Mouse (Mus musculus) heart, embryonic 13.5 days (tissue): Measurements from ENCODE around the gene Eif4e3. TPM values are rescaled to one million over a fixed set of nuclear protein-coding genes. Genes with fewer than 3 reads are reported as not detected.

Experiments used
- ATAC-seq: fragments of 200-750 bp; cut with Nextera tagmentation; 2 replicates; pipeline ENCODE4 v1.8.0; 2017; ENCODE audit warnings: moderate TSS enrichment; ENCODE audit not compliant: insufficient number of reproducible peaks, low FRiP score, low TSS enrichment; ENCODE audit errors: extremely low read depth
- H3K27ac ChIP-seq: fragments of 300-500 bp; sonication (generic); replicated peaks from 2 replicates; pipeline ENCODE4 v1.5.1; 2015; ENCODE audit warnings: moderate library complexity, mild to moderate bottlenecking, inconsistent platforms
- H3K27me3 ChIP-seq: fragments of 300-500 bp; sonication (generic); replicated peaks from 2 replicates; pipeline ENCODE4 v1.6.1; 2015; ENCODE audit warnings: mild to moderate bottlenecking, inconsistent platforms
- H3K36me3 ChIP-seq: fragments of 300-500 bp; sonication (generic); 2 replicates; pipeline ENCODE4 v1.6.1; 2015; ENCODE audit warnings: mild to moderate bottlenecking, inconsistent platforms
- H3K4me1 ChIP-seq: fragments of 300-500 bp; sonication (generic); 2 replicates; pipeline ENCODE4 v1.6.1; 2015; ENCODE audit warnings: inconsistent platforms
- H3K4me2 ChIP-seq: fragments of 300-500 bp; sonication (generic); 2 replicates; pipeline ENCODE4 v1.6.1; 2015; ENCODE audit warnings: inconsistent platforms, mild to moderate bottlenecking, moderate library complexity
- H3K4me3 ChIP-seq: fragments of 300-500 bp; sonication (generic); 2 replicates; pipeline ENCODE4 v1.5.1; 2015; ENCODE audit warnings: moderate library complexity, mild to moderate bottlenecking, inconsistent platforms
- H3K9ac ChIP-seq: fragments of 300-500 bp; sonication (generic); 2 replicates; pipeline ENCODE4 v1.6.1; 2015; ENCODE audit warnings: inconsistent platforms, mild to moderate bottlenecking, moderate library complexity
- H3K9me3 ChIP-seq: fragments of 300-500 bp; sonication (generic); 2 replicates; pipeline ENCODE4 v1.6.1; 2016; ENCODE audit warnings: inconsistent platforms
- WGBS: fragments of 180-500 bp; shearing (Covaris S2); methylation state at CpG from one replicate; pipeline ENCODE4 v1.1.7; 2015; ENCODE audit warnings: mixed read lengths; 5-methylcytosine and 5-hydroxymethylcytosine counted together
- polyA plus RNA-seq: library from polyadenylated mRNA; unstranded; fragments of >200 nt; fragmentation: Nextera tagmentation; extraction: Ambion mirVana; gene quantifications from 2 replicates; pipeline ENCODE4 v1.2.1, GENCODE M21; 2015

Gene Eif4e3
- polyA plus RNA-seq, 1 experiment from 2014 or later: 6.9 TPM

DNA sequence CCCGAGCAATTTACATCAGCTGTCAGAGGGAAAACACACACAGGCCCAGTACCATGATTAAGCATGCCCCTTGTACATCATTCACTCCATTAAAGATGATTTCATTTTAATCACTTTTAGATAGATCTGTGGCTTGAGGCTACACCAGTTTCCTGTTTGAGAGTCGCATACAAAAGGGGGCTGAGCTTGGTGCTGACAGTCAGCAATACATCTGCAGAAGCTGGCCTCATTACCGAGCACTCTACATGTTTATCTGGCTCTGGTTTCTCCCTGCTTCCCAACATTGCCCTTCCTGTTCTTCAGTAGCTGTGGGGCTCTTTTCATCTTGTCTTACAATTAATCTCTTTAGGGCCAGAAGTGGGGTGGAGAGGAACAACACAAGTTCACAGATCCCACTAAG is 6.1 kb downstream of the Eif4e3 start:
- H3K27me3 ChIP-seq: peaks cover 7% of the 10 kb centered on the region
- 35% methylated on average over 3 of the region's 3 CpGs for WGBS
- no peak overlapping the region for H3K9ac ChIP-seq
- H3K27ac ChIP-seq: no peak overlapping the region
- H3K4me2 ChIP-seq: no peak overlapping the region
- no peak for ATAC-seq
- no peaks in the 10 kb centered on the region for H3K9me3 ChIP-seq
- no peaks in the 10 kb centered on the region for H3K36me3 ChIP-seq
- no peak overlapping the region for H3K4me3 ChIP-seq
- H3K4me1 ChIP-seq: peaks cover 4% of the 10 kb centered on the region; the same call in 1 of the 2 replicates

DNA sequence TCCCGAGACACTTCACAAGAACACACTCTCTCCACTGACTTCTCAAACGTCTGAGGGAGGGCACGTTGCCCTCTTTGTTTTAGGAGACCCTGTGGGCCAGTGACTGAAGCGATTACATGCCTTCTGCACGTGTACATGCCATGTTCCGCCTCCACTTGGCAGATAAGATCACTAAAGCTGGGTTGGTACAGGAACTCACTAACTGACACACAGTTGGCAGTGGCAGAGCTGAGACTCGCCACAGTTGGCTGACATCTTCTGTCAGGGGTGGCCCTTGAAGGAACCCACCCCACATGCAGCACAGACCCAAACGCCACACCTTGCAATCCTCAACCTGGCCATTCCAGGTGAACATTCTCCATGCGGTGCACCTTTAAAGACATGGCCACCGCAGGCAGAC is 8.0 kb downstream of the Eif4e3 start:
- Histone ChIP-seq H3K9ac (no peak overlapping the region), H3K27ac (no peak overlapping the region), H3K4me3 (no peak overlapping the region), H3K4me2 (no peak overlapping the region), H3K36me3 (no peaks in the 10 kb centered on the region), H3K9me3 (no peaks in the 10 kb centered on the region), H3K4me1 (peaks cover 12% of the 10 kb centered on the region; the same call in 1 of the 2 replicates), H3K27me3 (no peaks in the 10 kb centered on the region)
- ATAC-seq: no peak
- 76% methylated on average over 10 of the region's 10 CpGs for WGBS

DNA sequence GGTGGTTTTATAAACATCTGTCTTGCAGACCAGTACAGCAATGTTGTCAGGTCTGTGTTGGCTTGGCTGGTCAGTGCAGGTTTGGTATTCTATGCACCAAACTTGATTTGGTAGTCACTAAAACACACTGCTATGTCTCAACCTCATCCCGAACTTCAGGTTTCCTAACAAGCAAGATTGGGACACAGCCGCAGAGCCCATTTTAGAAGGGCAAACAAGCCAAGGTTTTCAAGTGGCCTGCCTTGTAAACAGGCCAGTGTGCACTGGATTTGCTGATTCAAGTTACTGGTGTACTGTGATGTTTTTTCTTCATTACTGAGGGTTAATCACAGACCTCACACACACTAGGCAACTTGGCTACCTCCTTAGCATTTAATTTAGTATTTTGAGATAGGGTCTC is 10.5 kb downstream of the Eif4e3 start:
- Histone ChIP-seq H3K4me3 (no peak overlapping the region), H3K9me3 (no peaks in the 10 kb centered on the region), H3K9ac (no peak overlapping the region), H3K4me2 (no peak overlapping the region), H3K4me1 (peaks cover 12% of the 10 kb centered on the region; the same call in 1 of the 2 replicates), H3K36me3 (no peaks in the 10 kb centered on the region), H3K27me3 (peaks cover 4% of the 10 kb centered on the region; the same call in 1 of the 2 replicates), H3K27ac (no peak overlapping the region)
- no peak for ATAC-seq
- 87% methylated on average over 2 of the region's 2 CpGs for WGBS

- WGBS: 39% methylated on average over 7 of the region's 7 CpGs
- no peak overlapping the region for H3K9ac ChIP-seq
- peaks cover 7% of the 10 kb centered on the region; the same call in 1 of the 2 replicates for H3K27me3 ChIP-seq
- H3K4me2 ChIP-seq: no peak overlapping the region
- no peak overlapping the region for H3K27ac ChIP-seq
- no peaks in the 10 kb centered on the region for H3K9me3 ChIP-seq
- no peaks in the 10 kb centered on the region for H3K36me3 ChIP-seq
- H3K4me1 ChIP-seq: peaks cover 9% of the 10 kb centered on the region; the same call in 1 of the 2 replicates
- no peak overlapping the region for H3K4me3 ChIP-seq
- no peak for ATAC-seq
These were observed 11.1 kb downstream of the Eif4e3 start for GRCm38 (mm10) chr6:99655488-99655887.

DNA sequence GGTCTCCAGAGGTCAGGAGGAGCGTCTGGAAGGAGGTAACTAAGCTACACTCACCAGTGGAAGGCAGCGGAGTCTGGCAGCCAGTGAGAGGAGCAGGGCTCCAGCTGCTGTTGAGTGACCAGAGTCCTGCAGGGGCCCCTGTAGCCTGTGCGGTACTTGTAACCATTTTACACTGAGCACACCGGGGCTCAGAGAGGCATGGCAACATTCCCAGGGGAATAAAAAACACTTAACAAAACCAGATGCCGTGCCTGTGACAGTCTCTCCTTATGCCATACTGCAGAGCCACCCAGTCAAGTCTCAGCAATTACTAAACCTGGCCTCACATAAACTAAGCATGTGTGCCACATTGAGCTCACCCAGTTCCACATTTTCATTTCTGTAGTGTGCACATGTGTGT is 12.2 kb downstream of the Eif4e3 start:
- no peak for ATAC-seq
- 47% methylated on average over 5 of the region's 5 CpGs for WGBS
- no peak overlapping the region for H3K9ac ChIP-seq
- H3K4me3 ChIP-seq: no peak overlapping the region
- H3K4me1 ChIP-seq: peaks cover 7% of the 10 kb centered on the region; the same call in 1 of the 2 replicates
- H3K4me2 ChIP-seq: no peak overlapping the region
- H3K27me3 ChIP-seq: peaks cover 7% of the 10 kb centered on the region; the same call in 1 of the 2 replicates
- H3K27ac ChIP-seq: no peak overlapping the region
- H3K36me3 ChIP-seq: no peaks in the 10 kb centered on the region
- H3K9me3 ChIP-seq: no peaks in the 10 kb centered on the region

- H3K4me3 ChIP-seq: no peak overlapping the region
- H3K27ac ChIP-seq: no peak overlapping the region
- H3K27me3 ChIP-seq: peaks cover 7% of the 10 kb centered on the region; the same call in 1 of the 2 replicates
- peaks cover 7% of the 10 kb centered on the region; the same call in 1 of the 2 replicates for H3K4me1 ChIP-seq
- no peak overlapping the region for H3K4me2 ChIP-seq
- no peaks in the 10 kb centered on the region for H3K9me3 ChIP-seq
- no peak overlapping the region for H3K9ac ChIP-seq
- no peaks in the 10 kb centered on the region for H3K36me3 ChIP-seq
- 53% methylated on average over 2 of the region's 2 CpGs for WGBS
- no peak for ATAC-seq
These were observed 14.2 kb downstream of the Eif4e3 start for GRCm38 (mm10) chr6:99652341-99652740.

- H3K9me3 ChIP-seq: no peaks in the 10 kb centered on the region
- peaks cover 21% of the 10 kb centered on the region for H3K4me1 ChIP-seq
- H3K27ac ChIP-seq: no peak overlapping the region
- ATAC-seq: no peak
- H3K36me3 ChIP-seq: no peaks in the 10 kb centered on the region
- 64% methylated on average over 2 of the region's 2 CpGs for WGBS
- no peak overlapping the region for H3K9ac ChIP-seq
- H3K4me3 ChIP-seq: no peak overlapping the region
- peaks cover 7% of the 10 kb centered on the region; the same call in 1 of the 2 replicates for H3K27me3 ChIP-seq
- no peak overlapping the region for H3K4me2 ChIP-seq
These were observed 17.3 kb downstream of the Eif4e3 start for GRCm38 (mm10) chr6:99649307-99649706.

DNA sequence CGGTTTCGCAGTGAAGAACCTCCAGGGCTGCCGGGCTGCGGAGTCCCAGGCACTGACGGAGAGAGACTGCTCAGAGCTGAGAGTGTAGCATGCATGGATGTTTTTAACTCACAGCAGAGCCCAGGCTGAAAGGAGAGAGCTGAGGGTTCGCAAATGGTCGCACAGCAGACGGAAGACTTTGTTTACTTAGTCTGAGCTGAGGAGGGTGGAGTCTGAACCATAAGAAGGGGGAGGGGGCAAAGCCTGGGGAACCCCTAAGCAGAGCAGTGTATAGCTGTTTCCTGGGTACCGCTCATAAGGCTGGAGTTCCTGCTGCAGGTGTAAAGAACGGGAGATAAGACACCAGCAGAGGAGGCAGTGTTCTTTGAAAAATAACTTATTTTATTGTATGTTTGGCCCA is 20.2 kb downstream of the Eif4e3 start:
- Histone ChIP-seq H3K9ac (no peak overlapping the region), H3K36me3 (no peaks in the 10 kb centered on the region), H3K27me3 (peaks cover 5% of the 10 kb centered on the region; the same call in 1 of the 2 replicates), H3K9me3 (no peaks in the 10 kb centered on the region), H3K27ac (no peak overlapping the region), H3K4me3 (no peak overlapping the region), H3K4me1 (peaks cover 34% of the 10 kb centered on the region), H3K4me2 (peak overlapping the region; percentile 14; the same call in 1 of the 2 replicates)
- ATAC-seq: no peak
- WGBS: 47% methylated on average over 10 of the region's 10 CpGs

DNA sequence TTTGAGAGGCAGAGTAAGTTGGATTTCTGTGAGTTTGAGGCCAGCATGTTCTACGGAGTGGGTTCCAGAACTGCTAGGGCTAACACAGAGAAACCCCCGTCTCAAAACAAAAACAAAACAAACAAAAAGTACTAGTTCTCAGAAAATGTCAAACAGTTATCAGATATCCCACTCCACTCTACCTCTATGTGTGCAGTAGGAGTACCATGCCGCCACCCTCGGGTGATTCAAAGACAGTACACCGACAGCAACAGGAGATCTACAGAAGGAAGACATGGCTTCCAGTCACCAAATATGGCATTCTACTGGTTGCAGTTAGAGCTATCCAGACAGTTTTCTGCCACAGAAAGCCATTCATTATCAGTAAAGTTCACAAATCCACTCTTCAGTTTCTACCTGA is 21.7 kb downstream of the Eif4e3 start:
- Histone ChIP-seq H3K4me3 (no peak overlapping the region), H3K9ac (no peak overlapping the region), H3K36me3 (0 out of 2 replicates have a peak, but pooled peaks cover under 1% of the 10 kb centered on the region), H3K27ac (peak overlapping the region; percentile 78; the same call in 1 of the 2 replicates), H3K4me1 (peaks cover 34% of the 10 kb centered on the region), H3K4me2 (no peak overlapping the region), H3K9me3 (no peaks in the 10 kb centered on the region), H3K27me3 (no peaks in the 10 kb centered on the region)
- WGBS: 73% methylated on average over 5 of the region's 5 CpGs
- no peak for ATAC-seq

DNA sequence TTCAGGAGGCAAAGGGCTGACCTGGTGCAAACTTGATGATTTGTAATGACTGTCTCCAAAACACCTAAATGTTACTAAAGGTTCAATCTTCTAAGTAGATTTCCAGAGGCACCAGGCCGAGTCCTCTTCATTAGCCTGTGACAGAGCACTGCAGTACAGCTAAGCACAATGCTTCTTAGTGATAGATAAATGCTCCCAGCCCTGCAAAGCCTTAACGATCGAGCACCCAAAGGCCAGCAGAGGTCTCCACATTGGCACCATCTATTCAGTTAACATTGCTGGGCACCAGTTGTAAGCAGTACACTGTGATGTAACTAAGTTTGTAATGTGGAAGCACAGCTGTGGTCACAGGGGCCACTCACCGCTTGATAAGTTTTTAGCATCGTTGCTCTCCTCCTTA is 22.2 kb downstream of the Eif4e3 start:
- Histone ChIP-seq H3K4me2 (peak overlapping the region; percentile 51), H3K27me3 (no peaks in the 10 kb centered on the region), H3K9ac (no peak overlapping the region), H3K4me3 (no peak overlapping the region), H3K9me3 (no peaks in the 10 kb centered on the region), H3K27ac (peak overlapping the region; percentile 78), H3K4me1 (peaks cover 34% of the 10 kb centered on the region), H3K36me3 (peaks cover 5% of the 10 kb centered on the region)
- 48% methylated on average over 5 of the region's 5 CpGs for WGBS
- no peak for ATAC-seq

DNA sequence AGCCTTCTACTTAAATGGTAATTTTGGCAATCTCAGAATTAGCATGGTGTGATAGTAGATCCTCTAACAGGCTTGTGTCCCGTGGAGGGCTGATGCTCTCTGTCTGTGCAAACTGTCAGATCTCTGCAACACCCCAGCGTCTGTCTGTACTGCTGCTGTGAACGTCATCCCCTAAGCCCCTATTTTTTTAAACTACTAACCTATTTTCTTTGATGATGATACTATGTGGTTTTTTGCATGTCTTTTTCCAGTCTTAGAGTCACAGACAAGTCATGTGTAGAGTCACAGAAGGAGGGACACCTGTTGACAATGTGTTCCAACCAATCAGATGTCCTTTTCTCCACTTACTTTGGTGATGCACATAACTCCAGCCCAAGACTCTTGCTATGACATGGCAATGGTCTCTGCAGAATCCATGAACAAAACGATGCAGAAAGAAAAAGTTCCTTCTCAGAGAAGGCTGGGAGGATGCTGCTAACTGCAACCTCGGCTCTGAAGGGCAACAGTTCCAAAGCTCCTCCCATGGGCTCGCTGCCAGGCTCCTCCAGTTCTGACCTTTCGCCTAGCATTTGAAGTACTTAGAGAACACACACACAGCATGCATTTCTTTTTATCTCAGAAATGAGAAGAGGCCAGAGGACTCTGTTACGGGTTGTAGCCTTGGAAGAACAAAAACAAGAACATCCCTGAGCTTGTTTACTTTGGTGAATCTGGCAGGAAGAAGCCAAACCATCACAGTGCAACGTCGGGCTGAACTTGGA is 23.0 kb downstream of the Eif4e3 start:
- H3K27ac ChIP-seq: peak overlapping the region; percentile 78
- H3K27me3 ChIP-seq: no peaks in the 10 kb centered on the region
- no peak overlapping the region for H3K9ac ChIP-seq
- peak overlapping the region; percentile 51 for H3K4me2 ChIP-seq
- WGBS: 19% methylated on average over 10 of the region's 10 CpGs
- peaks cover 34% of the 10 kb centered on the region for H3K4me1 ChIP-seq
- peaks cover 8% of the 10 kb centered on the region for H3K36me3 ChIP-seq
- ATAC-seq: no peak
- H3K4me3 ChIP-seq: no peak overlapping the region; the same call in 1 of the 2 replicates
- no peaks in the 10 kb centered on the region for H3K9me3 ChIP-seq

DNA sequence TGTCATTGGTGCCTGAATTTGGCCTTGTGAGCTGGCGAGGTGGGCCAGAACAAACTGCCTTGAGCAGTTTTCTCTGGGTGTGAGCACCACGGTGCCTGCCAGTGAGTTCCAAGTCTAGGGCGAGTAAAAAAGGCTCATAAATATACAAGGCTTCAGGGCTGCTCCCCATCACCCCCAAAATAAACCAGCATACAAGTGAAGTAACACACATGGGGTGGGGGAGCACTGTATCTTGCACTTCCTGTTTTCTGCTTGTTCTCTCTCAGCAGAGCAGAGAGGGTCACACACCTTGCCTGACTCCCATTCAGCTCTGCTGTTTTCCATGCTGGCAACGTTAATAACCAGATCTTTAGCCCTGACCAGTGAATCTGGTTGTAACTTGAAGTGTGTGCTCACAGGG is 29.1 kb downstream of the Eif4e3 start:
- no peak for ATAC-seq
- H3K27ac ChIP-seq: no peak overlapping the region
- H3K27me3 ChIP-seq: no peaks in the 10 kb centered on the region
- no peak overlapping the region for H3K4me3 ChIP-seq
- H3K9me3 ChIP-seq: no peaks in the 10 kb centered on the region
- 75% methylated on average over 4 of the region's 4 CpGs for WGBS
- H3K4me1 ChIP-seq: no peaks in the 10 kb centered on the region
- no peak overlapping the region for H3K4me2 ChIP-seq
- H3K9ac ChIP-seq: no peak overlapping the region
- peaks cover 8% of the 10 kb centered on the region for H3K36me3 ChIP-seq
